Mouse (Mus musculus) activated CD4-positive, CD25-positive, alpha-beta regulatory T cell, adult 4 months (primary cell): ENCODE results near the gene Slc25a11. TPM values are rescaled to one million over a fixed set of nuclear protein-coding genes. Genes with fewer than 3 reads are reported as not detected.

Experiments used
- ATAC-seq: one replicate; pipeline ENCODE4 v1.8.0; 2017
- polyA plus RNA-seq, 2 experiments: library from polyadenylated mRNA; unstranded; fragments of 100-300 nt; shearing (Covaris generic); gene quantifications; one replicate each; pipeline ENCODE4 v1.2.1; 2017

Gene Slc25a11
- polyA plus RNA-seq, 2 experiments from 2014 or later: 80.4 to 124 TPM

DNA sequence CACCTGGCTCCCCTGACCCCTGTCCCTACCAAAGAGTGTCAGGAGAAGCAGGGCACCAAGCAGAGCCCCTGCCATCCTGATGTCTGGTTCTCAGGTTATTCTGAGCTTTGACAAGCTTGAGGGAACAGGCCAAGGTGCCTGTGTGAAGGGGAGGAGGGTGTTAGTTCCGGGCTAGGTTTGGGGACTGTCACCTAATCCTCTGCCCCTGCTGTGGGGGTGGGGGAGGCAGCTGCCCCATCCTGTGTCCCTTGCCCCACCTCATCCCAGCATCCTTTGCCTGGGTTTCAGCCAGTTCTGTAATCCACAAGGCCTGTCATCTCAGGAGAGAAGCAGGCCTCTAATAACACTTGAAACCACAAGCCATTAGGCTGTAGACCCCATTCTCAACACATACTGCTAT, 28.2 kb downstream of the Slc25a11 start, which contains the start of gene Chrne:
TSS of gene Chrne (minus strand) at position 116 of the 400 bp plus-strand sequence.
- no peak for ATAC-seq

DNA sequence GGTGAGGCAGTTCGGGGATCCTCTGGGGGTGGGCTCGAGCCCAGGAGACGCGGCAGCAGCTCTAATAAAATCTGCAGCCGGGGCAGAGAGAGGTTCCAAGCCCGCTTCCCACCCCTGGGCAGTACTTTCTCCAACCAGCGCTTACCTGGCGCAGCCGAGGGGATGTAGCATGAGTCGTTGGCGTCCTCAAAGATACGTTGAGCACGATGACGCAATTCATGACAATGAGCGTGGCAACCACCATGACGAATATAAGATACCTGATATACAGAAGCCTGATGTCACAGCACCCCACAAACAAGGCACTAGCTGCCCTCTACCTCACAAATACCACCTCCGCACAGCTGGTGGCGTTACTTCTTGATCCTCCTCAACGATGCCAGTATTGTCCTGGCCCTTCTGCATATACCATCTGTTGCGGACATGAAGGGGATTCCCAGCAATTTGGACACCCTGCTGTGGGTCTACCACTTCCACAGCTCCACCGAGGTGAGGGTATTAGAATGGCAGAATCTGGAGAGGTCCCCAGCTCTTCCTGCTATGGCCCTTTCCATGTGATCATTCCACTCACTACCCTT, 31.7 kb downstream of the Slc25a11 start, which contains the start of gene 4930544D05Rik:
TSS of gene 4930544D05Rik (plus strand) at position 333 of the 578 bp plus-strand sequence.
- peak; percentile 58 for ATAC-seq

DNA sequence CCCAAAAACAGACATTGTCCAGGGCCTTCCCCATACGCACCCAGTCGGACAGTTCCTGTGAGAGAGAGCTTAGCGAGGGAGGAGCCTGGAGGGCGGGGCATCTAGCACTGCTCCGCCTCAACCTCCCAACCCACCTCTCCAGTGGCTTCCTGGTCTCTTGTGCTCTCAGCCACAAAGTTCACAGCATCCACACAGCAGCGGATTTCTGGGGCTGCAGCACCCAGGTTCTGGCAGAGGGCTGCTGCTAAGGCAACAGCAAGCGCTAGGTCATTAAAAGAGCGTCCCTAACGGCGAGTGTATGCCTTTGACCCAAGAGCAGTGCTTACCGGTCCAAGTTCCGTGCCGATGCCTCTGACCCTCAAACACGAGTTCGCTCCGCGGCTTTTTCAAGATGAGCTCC, 32.2 kb downstream of the Slc25a11 start:
- peak; percentile 90 for ATAC-seq

DNA sequence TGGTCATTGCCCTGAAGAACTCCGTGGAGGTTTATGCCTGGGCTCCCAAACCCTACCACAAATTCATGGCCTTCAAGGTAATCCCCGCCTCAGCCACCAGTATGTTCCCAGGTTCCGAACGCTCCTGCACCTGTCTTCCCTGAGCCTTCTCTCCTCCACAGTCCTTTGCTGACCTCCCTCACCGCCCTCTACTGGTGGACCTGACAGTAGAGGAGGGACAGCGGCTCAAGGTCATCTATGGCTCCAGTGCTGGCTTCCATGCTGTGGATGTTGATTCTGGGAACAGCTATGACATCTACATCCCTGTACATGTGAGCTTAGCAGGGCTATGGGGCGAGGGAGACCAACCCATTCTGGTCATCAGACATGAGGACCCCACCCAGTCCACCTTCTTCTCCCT, 34.8 kb downstream of the Slc25a11 start:
- no peak for ATAC-seq

DNA sequence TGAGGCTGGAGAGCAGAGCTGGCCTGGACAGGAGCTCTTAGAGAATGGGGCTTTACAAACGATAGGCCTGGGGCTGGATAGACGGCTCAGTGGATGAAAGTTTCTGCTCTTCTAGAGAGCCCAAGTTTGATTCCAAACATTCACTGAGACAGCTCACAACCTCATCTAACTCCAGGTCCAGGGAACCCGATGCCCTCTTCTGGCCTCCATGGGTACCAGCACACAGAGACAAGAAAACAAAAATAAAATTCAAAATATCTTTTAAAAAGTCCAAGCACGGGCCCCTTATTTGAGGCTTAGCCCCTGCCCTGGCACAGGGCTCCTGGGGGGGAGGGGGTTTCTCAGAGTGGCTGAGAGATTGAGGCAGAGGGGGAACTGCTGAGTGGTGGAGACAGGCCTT, 36.5 kb downstream of the Slc25a11 start:
- ATAC-seq: no peak

DNA sequence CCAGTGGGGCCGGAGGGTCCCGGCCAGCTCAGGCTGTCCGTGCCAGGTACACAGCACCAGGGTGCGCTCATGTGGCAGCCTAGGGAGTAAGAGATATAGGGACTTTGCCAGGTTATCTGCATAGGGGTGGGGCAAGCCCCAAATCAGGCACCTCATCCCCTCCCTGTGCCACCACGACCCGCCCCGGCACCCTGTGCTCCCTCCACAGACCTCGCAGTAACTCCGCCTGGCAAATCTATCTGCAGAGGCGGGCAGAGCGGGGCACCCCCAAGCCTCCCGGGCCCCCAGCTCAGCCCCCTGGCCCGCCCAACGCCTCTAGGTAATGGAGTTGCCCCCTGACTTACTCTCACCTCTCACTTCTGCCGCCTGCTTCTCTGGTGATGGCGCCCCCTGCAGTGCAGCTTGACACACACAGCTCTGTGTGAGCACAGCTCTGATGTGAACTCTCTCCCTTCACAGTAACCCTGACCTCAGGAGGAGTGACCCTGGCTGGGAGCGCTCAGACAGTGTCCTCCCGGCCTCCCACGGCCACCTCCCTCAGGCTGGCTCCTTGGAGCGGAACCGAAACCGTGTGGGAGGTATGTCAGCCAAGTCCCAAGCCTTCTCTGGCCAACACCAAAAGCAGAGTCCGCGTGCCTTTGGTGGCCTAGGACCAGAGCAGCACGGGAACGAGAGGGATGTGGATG, 38.8 kb downstream of the Slc25a11 start:
- no peak for ATAC-seq

DNA sequence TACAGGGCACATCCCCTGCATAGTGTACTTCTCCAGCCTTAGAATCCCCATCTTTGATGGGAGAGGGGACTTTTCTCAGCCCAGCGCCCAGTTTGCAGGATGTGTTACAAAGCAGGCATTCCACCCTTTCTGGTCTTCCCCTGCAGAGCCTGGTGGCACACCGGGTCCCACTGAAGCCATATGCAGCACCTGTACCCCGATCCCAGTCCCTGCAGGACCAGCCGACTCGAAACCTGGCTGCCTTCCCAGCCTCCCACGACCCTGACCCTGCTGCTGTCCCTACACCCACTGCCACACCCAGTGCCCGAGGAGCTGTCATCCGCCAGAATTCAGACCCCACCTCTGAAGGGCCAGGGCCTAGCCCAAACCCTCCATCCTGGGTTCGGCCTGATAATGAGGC, 39.7 kb downstream of the Slc25a11 start:
- ATAC-seq: no peak

DNA sequence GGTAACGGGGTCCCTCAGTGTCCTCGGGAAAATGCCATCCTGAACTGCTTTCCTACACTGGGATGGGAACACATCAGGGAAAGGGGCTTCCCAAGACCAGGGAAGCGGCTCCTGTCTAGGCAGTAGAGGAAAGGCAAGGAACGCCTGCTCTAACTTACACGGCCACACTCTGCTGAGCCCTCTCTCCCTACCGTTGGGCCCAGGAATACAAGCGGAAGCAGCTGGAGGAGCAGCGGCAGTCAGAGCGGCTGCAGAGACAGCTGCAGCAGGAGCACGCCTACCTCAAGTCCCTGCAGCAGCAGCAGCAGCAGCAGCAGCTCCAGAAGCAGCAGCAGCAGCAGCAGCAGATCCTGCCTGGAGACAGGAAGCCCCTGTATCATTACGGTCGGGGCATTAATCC, 40.6 kb downstream of the Slc25a11 start:
- ATAC-seq: no peak

DNA sequence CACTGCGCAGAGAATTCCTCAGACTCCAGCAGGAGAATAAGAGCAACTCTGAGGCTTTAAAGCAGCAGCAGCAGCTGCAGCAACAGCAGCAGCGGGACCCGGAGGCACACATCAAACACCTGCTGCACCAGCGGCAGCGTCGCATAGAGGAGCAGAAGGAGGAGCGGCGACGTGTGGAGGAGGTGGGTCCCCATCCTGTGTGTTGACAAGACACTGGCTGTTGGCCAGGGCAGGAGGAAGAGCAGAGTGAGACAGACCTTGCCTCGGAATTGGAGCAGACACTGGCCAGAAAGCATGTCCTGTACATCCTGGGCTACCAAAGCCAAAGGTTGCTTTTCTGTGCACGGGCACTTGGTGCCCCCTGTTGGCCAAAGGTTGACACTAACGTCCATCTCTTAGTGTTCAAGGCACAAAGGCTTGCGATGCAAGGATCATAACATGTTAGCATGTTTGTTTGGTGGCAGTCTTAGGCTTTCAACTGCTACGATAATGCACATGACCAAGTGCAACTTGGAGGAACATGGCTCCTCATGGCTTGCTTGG, 42.2 kb downstream of the Slc25a11 start:
- ATAC-seq: peak; percentile 75

DNA sequence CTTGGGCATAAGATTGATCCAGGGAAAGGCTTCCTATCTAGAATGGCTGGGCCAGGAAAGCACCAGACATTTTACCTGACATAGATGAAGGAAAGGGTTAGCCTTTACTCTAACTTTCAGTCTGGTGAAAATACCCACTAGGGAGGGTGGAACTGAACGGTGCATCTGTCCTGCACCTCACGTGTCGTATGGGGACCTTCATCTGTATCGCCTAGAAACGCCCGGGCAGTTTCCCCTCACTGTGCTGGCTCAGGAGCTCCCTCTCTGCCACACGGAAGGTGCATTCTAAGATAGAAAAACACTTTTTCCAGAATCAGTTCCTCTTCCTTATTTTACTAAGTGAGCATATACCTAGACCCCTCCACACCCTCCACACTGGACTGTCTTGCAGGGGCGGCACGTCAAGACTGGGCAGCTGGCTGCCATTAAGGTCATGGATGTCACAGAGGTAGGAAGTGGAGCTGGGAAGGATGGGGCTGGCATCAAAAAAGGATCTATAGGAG, 48.8 kb downstream of the Slc25a11 start:
- ATAC-seq: no peak

DNA sequence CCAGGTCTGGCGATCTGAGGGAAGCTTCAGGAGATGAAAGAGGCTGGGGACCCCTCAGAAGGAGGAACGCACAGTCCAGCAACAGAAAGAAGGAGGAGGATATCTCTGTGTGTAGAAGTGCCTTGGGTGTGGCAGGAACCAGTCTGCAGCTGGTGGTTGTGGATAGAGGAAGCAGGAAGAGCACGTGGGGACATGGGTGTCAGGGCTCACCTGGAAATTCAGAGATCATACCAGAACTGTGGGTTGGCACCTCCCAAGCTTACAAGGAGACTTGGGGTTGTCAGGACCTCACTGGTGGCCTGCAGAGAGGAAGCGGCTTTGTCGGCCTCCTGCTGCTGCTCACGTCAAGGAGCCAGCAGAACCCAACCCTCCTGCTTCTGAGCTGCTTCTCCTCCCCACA, 50.0 kb downstream of the Slc25a11 start:
- no peak for ATAC-seq

DNA sequence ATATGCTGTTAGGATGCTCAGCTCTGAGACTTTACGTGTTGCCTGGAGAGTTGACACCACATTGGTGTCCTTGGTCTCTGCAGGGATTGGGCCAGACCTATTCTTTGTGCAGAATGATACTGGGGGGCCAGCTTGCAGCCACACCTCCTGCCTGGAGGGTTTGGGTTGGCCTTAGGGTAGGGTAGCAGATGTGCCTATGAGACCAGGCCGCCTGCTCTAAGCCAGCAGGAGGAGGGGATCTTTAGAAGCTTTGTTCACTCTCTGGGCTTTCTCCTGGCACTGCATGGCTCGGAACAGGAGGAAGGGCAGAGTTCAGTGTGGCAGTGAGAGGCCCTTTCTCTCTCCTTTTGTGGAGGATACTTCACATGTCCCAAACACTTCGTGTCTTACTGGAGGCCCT, 51.2 kb downstream of the Slc25a11 start:
- no peak for ATAC-seq

DNA sequence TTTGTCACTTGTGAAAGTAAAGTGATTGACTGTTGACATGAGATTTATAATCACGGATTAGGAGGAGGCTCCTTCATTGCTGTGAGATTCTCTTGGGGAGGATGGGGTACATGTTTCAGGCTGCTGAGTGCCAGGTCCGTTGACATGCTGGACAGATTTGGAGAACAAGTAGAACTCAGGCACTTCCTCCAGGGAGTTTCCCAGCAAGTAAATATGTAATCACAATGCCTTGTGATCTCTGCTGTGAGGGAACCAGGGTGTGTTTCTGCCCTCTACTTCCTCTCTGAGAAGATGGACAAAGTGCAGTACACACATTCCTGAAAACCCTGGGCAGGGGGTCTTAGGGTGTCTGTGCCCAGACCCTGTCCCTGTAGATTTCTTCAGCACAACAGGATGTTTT, 51.6 kb downstream of the Slc25a11 start:
- ATAC-seq: peak; percentile 30

DNA sequence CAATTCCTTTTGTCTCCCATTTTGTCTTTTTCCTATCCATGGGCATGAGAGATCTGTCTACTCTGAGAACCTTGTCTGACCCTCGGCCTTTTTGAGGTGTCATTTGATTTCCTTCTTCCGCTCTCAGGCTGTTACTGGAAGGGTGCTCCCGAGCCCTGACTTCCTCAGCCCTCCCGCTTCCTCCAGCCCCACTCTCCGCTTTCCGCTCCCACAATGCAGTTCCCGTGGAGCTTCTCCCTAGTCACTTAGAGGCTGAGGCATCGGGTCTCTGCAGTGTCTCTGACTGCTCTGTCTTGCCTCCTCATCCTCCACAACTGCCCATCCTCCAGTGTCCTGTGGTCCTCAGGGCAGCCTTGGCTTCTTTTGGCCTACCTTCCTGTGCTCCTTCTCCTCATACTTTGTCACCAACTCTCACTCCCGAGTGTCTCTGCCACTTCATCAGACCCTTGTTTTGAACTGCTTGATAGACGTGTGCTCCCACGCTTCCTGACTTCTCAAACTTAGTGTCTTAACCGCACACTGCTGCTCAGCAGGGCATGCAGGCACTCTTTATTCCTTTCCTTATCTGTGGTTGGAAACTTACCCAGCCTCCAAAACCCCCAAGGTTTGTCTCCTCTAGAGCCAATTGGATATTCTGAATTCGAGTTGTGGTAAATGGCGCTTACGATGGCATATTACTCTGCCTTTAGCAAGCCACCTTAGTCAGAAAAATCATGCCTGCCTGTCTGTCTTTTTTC, 52.9 kb downstream of the Slc25a11 start:
- ATAC-seq: peak; percentile 63

Other genes with a start within 250 kb of the Slc25a11 start
- gene Pelp1, start 237.4 kb downstream of the Slc25a11 start, polyA plus RNA-seq: 1 to 10 TPM; 6.5 to 8.1 TPM
- gene Arrb2, start 214.8 kb downstream of the Slc25a11 start, polyA plus RNA-seq: 100 to 1,000 TPM in 1 of 2 experiments, 10 to 100 TPM in 1; 99.3 to 129 TPM
- 10 to 100 TPM; 86.3 to 91.9 TPM for gene Med11, start 195.6 kb downstream of the Slc25a11 start, polyA plus RNA-seq
- not detected for gene Zmynd15, start 188.0 kb downstream of the Slc25a11 start, polyA plus RNA-seq
- gene Cxcl16, start 187.5 kb downstream of the Slc25a11 start, polyA plus RNA-seq: under 1 TPM in 1 of 2 experiments, not detected in 1; 0.36 TPM
- gene Tm4sf5, start 142.2 kb downstream of the Slc25a11 start, polyA plus RNA-seq: 1 to 10 TPM; 1.5 to 3.7 TPM
- gene Vmo1, start 132.9 kb downstream of the Slc25a11 start, polyA plus RNA-seq: not detected
- not detected for gene Gltpd2, start 128.3 kb downstream of the Slc25a11 start, polyA plus RNA-seq
- gene Psmb6, start 122.1 kb downstream of the Slc25a11 start, polyA plus RNA-seq: 100 to 1,000 TPM; 353 to 460 TPM
- gene Gm40193, start 114.5 kb downstream of the Slc25a11 start, polyA plus RNA-seq: not detected
- 1 to 10 TPM; 1.2 to 1.8 TPM for gene Pld2, start 107.4 kb downstream of the Slc25a11 start, polyA plus RNA-seq
- 1 to 10 TPM; 6.7 to 8.8 TPM for gene Mink1, start 84.6 kb downstream of the Slc25a11 start, polyA plus RNA-seq
- gene 4930544D05Rik, start 31.6 kb downstream of the Slc25a11 start, polyA plus RNA-seq: not detected
- gene Chrne, start 28.3 kb downstream of the Slc25a11 start, polyA plus RNA-seq: 1 to 10 TPM; 1.3 to 1.4 TPM
- gene Gp1ba, start 8.4 kb downstream of the Slc25a11 start, polyA plus RNA-seq: under 1 TPM; 0.17 to 0.52 TPM
- gene Rnf167, start 244 bp downstream of the Slc25a11 start, polyA plus RNA-seq: 100 to 1,000 TPM; 281 to 288 TPM
- 1,000 to 10,000 TPM; 3,856 to 4,120 TPM for gene Pfn1, start 7.2 kb upstream of the Slc25a11 start, polyA plus RNA-seq
- gene Eno3, start 9.7 kb upstream of the Slc25a11 start, polyA plus RNA-seq: 10 to 100 TPM; 20.9 to 21.4 TPM
- 100 to 1,000 TPM; 126 to 150 TPM for gene Spag7, start 21.9 kb upstream of the Slc25a11 start, polyA plus RNA-seq
- 10 to 100 TPM; 11.3 to 14.0 TPM for gene Camta2, start 40.6 kb upstream of the Slc25a11 start, polyA plus RNA-seq
- gene Inca1, start 52.7 kb upstream of the Slc25a11 start, polyA plus RNA-seq: under 1 TPM in 1 of 2 experiments, not detected in 1; 0.63 TPM
- gene Kif1c, start 53.1 kb upstream of the Slc25a11 start, polyA plus RNA-seq: 1 to 10 TPM; 1.5 TPM
- 1 to 10 TPM; 3.9 to 5.4 TPM for gene Zfp3, start 116.7 kb upstream of the Slc25a11 start, polyA plus RNA-seq
- under 1 TPM in 1 of 2 experiments, not detected in 1; 0.64 TPM for gene Scimp, start 165.1 kb upstream of the Slc25a11 start, polyA plus RNA-seq
- 10 to 100 TPM in 1 of 2 experiments, 1 to 10 TPM in 1; 9.4 to 10.8 TPM for gene Rabep1, start 197.3 kb upstream of the Slc25a11 start, polyA plus RNA-seq